Mouse (Mus musculus) hindbrain, embryonic 15.5 days (tissue): ENCODE results near the gene Jund. TPM values are rescaled to one million over a fixed set of nuclear protein-coding genes. Genes with fewer than 3 reads are reported as not detected.
A peak's percentile ranks its signal among the peaks of the same experiment; 100 is the strongest.

Experiments used
- ATAC-seq: fragments of 200-750 bp; cut with Nextera tagmentation; 2 replicates; pipeline ENCODE4 v1.8.0; 2017; ENCODE audit warnings: low read depth, moderate number of reproducible peaks, moderate TSS enrichment; ENCODE audit not compliant: low FRiP score
- H3K27ac ChIP-seq: fragments of 300-500 bp; sonication (generic); replicated peaks from 2 replicates; pipeline ENCODE4 v1.5.1; 2015; ENCODE audit warnings: mild to moderate bottlenecking, inconsistent platforms
- H3K27me3 ChIP-seq: fragments of 300-500 bp; sonication (generic); 2 replicates; pipeline ENCODE4 v1.6.1; 2015; ENCODE audit warnings: control low read depth, inconsistent platforms
- H3K36me3 ChIP-seq: fragments of 300-500 bp; sonication (generic); 2 replicates; pipeline ENCODE4 v1.6.1; 2015; ENCODE audit warnings: control low read depth, inconsistent platforms
- H3K4me1 ChIP-seq: fragments of 300-500 bp; sonication (generic); replicated peaks from 2 replicates; pipeline ENCODE4 v1.6.1; 2015; ENCODE audit warnings: control low read depth, inconsistent platforms
- H3K4me2 ChIP-seq: fragments of 300-500 bp; sonication (generic); 2 replicates; pipeline ENCODE4 v1.6.1; 2015; ENCODE audit warnings: moderate library complexity, mild to moderate bottlenecking, inconsistent platforms
- H3K4me3 ChIP-seq: fragments of 300-500 bp; sonication (generic); 2 replicates; pipeline ENCODE4 v1.5.1; 2015; ENCODE audit warnings: mild to moderate bottlenecking, inconsistent platforms
- H3K9ac ChIP-seq: fragments of 300-500 bp; sonication (generic); 2 replicates; pipeline ENCODE4 v1.6.1; 2015; ENCODE audit warnings: inconsistent platforms
- H3K9me3 ChIP-seq: fragments of 300-500 bp; sonication (generic); 2 replicates; pipeline ENCODE4 v1.6.1; 2016; ENCODE audit warnings: control low read depth, inconsistent platforms
- WGBS: fragments of 180-500 bp; shearing (Covaris S2); methylation state at CpG from one replicate; pipeline ENCODE4 v1.1.7; 2015; 5-methylcytosine and 5-hydroxymethylcytosine counted together
- polyA plus RNA-seq: library from polyadenylated mRNA; unstranded; fragments of >200 nt; fragmentation: Nextera tagmentation; extraction: Ambion mirVana; gene quantifications from 2 replicates; pipeline ENCODE4 v1.2.1, GENCODE M21; 2015

Gene Jund
- polyA plus RNA-seq, 1 experiment from 2014 or later, result 105 TPM

GRCm38 (mm10) chr8:70718297-70718696 is 19.5 kb downstream of the Jund start, which contains the start of gene Gm3336:
Gene Gm3336, plus strand, starts transcription at chr8:70718543.
- no peaks in the 10 kb centered on the region for H3K4me1 ChIP-seq
- H3K4me2 ChIP-seq, result no peak within 1 kb of the TSS
- no peak within 1 kb of the TSS for H3K9ac ChIP-seq
- no peaks in the 10 kb centered on the region for H3K36me3 ChIP-seq
- no peak for ATAC-seq
- no peak within 1 kb of the TSS for H3K4me3 ChIP-seq
- H3K27ac ChIP-seq, result no peak within 1 kb of the TSS
- no peaks in the 10 kb centered on the region for H3K27me3 ChIP-seq
- H3K9me3 ChIP-seq, result no peaks in the 10 kb centered on the region
- 1% methylated on average over 18 of the region's 19 CpGs for WGBS

- no peak for ATAC-seq
- H3K4me2 ChIP-seq, result no peak overlapping the region
- WGBS, result 69% methylated on average over 9 of the region's 9 CpGs
- H3K27me3 ChIP-seq, result no peaks in the 10 kb centered on the region
- H3K4me1 ChIP-seq, result no peaks in the 10 kb centered on the region
- H3K9me3 ChIP-seq, result no peaks in the 10 kb centered on the region
- no peak overlapping the region for H3K27ac ChIP-seq
- no peak overlapping the region for H3K9ac ChIP-seq
- no peaks in the 10 kb centered on the region for H3K36me3 ChIP-seq
- H3K4me3 ChIP-seq, result no peak overlapping the region
Observed at GRCm38 (mm10) chr8:70719796-70720270, 21.1 kb downstream of the Jund start.

- Histone ChIP-seq H3K36me3 (no peaks in the 10 kb centered on the region), H3K4me2 (no peak overlapping the region), H3K4me3 (no peak overlapping the region), H3K4me1 (no peaks in the 10 kb centered on the region), H3K27ac (no peak overlapping the region), H3K9ac (no peak overlapping the region), H3K9me3 (no peaks in the 10 kb centered on the region), H3K27me3 (no peaks in the 10 kb centered on the region)
- peak; percentile 74 for ATAC-seq
- 7% methylated on average over 3 of the region's 3 CpGs for WGBS
Observed at GRCm38 (mm10) chr8:70720739-70721138, 22.0 kb downstream of the Jund start.

GRCm38 (mm10) chr8:70721601-70722000 is 22.9 kb downstream of the Jund start:
- Histone ChIP-seq H3K4me2 (no peak overlapping the region), H3K27me3 (no peaks in the 10 kb centered on the region), H3K36me3 (no peaks in the 10 kb centered on the region), H3K27ac (no peak overlapping the region), H3K9me3 (no peaks in the 10 kb centered on the region), H3K9ac (no peak overlapping the region), H3K4me1 (no peaks in the 10 kb centered on the region), H3K4me3 (no peak overlapping the region)
- ATAC-seq, result no peak
- 91% methylated on average over 8 of the region's 8 CpGs for WGBS

GRCm38 (mm10) chr8:70723486-70724210 is 24.9 kb downstream of the Jund start, which contains the start of gene Pde4c:
Gene Pde4c, plus strand, starts transcription at chr8:70723720.
- Histone ChIP-seq H3K4me3 (no peak within 1 kb of the TSS), H3K4me1 (no peaks in the 10 kb centered on the region), H3K27me3 (peaks cover 11% of the 10 kb centered on the region), H3K4me2 (no peak within 1 kb of the TSS), H3K27ac (no peak within 1 kb of the TSS), H3K9me3 (no peaks in the 10 kb centered on the region), H3K9ac (no peak within 1 kb of the TSS), H3K36me3 (no peaks in the 10 kb centered on the region)
- WGBS, result 60% methylated on average over 7 of the region's 7 CpGs
- no peak for ATAC-seq

- ATAC-seq, result no peak
- Histone ChIP-seq H3K9ac (no peak overlapping the region), H3K4me2 (no peak overlapping the region), H3K27ac (no peak overlapping the region), H3K4me3 (no peak overlapping the region), H3K9me3 (no peaks in the 10 kb centered on the region), H3K4me1 (no peaks in the 10 kb centered on the region), H3K36me3 (no peaks in the 10 kb centered on the region), H3K27me3 (peaks cover 16% of the 10 kb centered on the region)
- WGBS, result 82% methylated on average over 12 of the region's 12 CpGs
Observed at GRCm38 (mm10) chr8:70724216-70724615, 25.5 kb downstream of the Jund start.

- no peak for ATAC-seq
- no peak overlapping the region for H3K4me3 ChIP-seq
- 0 out of 2 replicates have a peak, but pooled peaks cover 3% of the 10 kb centered on the region for H3K4me1 ChIP-seq
- no peak overlapping the region for H3K9ac ChIP-seq
- 31% methylated on average over 14 of the region's 14 CpGs for WGBS
- H3K27ac ChIP-seq, result no peak overlapping the region
- no peak overlapping the region for H3K4me2 ChIP-seq
- H3K36me3 ChIP-seq, result no peaks in the 10 kb centered on the region
- no peaks in the 10 kb centered on the region for H3K9me3 ChIP-seq
- peaks cover 32% of the 10 kb centered on the region for H3K27me3 ChIP-seq
Observed at GRCm38 (mm10) chr8:70725792-70726447, 27.2 kb downstream of the Jund start.

- no peak for ATAC-seq
- H3K4me3 ChIP-seq, result no peak overlapping the region
- no peaks in the 10 kb centered on the region for H3K9me3 ChIP-seq
- H3K27ac ChIP-seq, result no peak overlapping the region
- no peak overlapping the region for H3K9ac ChIP-seq
- WGBS, result 42% methylated on average over 11 of the region's 11 CpGs
- H3K36me3 ChIP-seq, result no peaks in the 10 kb centered on the region
- H3K27me3 ChIP-seq, result peaks cover 35% of the 10 kb centered on the region
- H3K4me1 ChIP-seq, result 0 out of 2 replicates have a peak, but pooled peaks cover 3% of the 10 kb centered on the region
- no peak overlapping the region for H3K4me2 ChIP-seq
Observed at GRCm38 (mm10) chr8:70726721-70727120, 28.0 kb downstream of the Jund start.

- no peak overlapping the region for H3K9ac ChIP-seq
- peak overlapping the region; percentile 49 for H3K4me2 ChIP-seq
- H3K4me1 ChIP-seq, result 0 out of 2 replicates have a peak, but pooled peaks cover 3% of the 10 kb centered on the region
- no peaks in the 10 kb centered on the region for H3K9me3 ChIP-seq
- peaks cover 35% of the 10 kb centered on the region for H3K27me3 ChIP-seq
- 5% methylated on average over 34 of the region's 34 CpGs for WGBS
- H3K36me3 ChIP-seq, result no peaks in the 10 kb centered on the region
- no peak for ATAC-seq
- H3K27ac ChIP-seq, result no peak overlapping the region
- H3K4me3 ChIP-seq, result peak overlapping the region; percentile 24; the same call in 1 of the 2 replicates
Observed at GRCm38 (mm10) chr8:70729808-70730475, 31.2 kb downstream of the Jund start.

- 0 out of 2 replicates have a peak, but pooled peaks have one; percentile 3 for ATAC-seq
Observed at GRCm38 (mm10) chr8:70730956-70731355, 32.2 kb downstream of the Jund start.

GRCm38 (mm10) chr8:70737705-70738104 is 39.0 kb downstream of the Jund start:
- H3K9ac ChIP-seq, result no peak overlapping the region
- H3K4me2 ChIP-seq, result no peak overlapping the region
- H3K9me3 ChIP-seq, result no peaks in the 10 kb centered on the region
- no peaks in the 10 kb centered on the region for H3K4me1 ChIP-seq
- H3K27ac ChIP-seq, result no peak overlapping the region
- H3K27me3 ChIP-seq, result peaks cover 13% of the 10 kb centered on the region
- no peaks in the 10 kb centered on the region for H3K36me3 ChIP-seq
- H3K4me3 ChIP-seq, result no peak overlapping the region
- WGBS, result 70% methylated on average over 5 of the region's 5 CpGs
- no peak for ATAC-seq

More at GRCm38 (mm10) chr8:70730956-70731355, 32.2 kb downstream of the Jund start:
- Histone ChIP-seq H3K9ac (no peak overlapping the region), H3K9me3 (no peaks in the 10 kb centered on the region), H3K4me2 (no peak overlapping the region), H3K27me3 (peaks cover 35% of the 10 kb centered on the region), H3K4me1 (0 out of 2 replicates have a peak, but pooled peaks cover 3% of the 10 kb centered on the region), H3K27ac (no peak overlapping the region), H3K4me3 (no peak overlapping the region), H3K36me3 (no peaks in the 10 kb centered on the region)
- WGBS, result 88% methylated on average over 4 of the region's 4 CpGs

- Histone ChIP-seq H3K27ac (no peak overlapping the region), H3K27me3 (peaks cover 18% of the 10 kb centered on the region), H3K4me3 (no peak overlapping the region), H3K36me3 (no peaks in the 10 kb centered on the region), H3K4me2 (no peak overlapping the region), H3K9me3 (no peaks in the 10 kb centered on the region), H3K4me1 (peaks cover 5% of the 10 kb centered on the region), H3K9ac (no peak overlapping the region)
- 77% methylated on average over 3 of the region's 3 CpGs for WGBS
- no peak for ATAC-seq
Observed at GRCm38 (mm10) chr8:70738211-70738610, 39.5 kb downstream of the Jund start.
